Mouse (Mus musculus) lung, adult 18-20 months (tissue): ENCODE measurements around the gene Kcnma1.

Experiments
- DNase-seq, 2 experiments: peaks; one replicate each; pipeline ENCODE4 v3.0.0; 2022; ENCODE audit warnings: mixed read lengths in 2 of 2

Kcnma1 gene

DNA sequence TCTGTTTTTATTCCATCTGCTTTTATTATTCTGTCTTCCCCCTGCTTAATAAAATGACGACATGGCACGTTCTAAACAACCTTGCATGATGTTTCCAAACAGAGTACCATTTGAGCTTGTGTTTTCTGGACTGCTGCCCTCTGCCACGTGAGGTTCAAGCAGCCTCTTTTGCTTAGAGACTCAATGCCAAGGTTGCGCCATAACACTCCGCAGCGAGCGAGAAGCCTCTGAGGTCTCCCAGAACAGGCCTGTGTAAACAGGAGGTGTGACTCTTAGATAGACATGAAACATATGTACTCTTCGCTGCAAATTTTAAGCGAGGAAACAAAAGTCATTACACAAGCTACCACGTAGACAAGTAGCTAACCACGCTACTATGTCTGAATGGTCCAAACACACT is 55.2 kb downstream of the Kcnma1 start:
- DNase-seq, result peak; percentile 85 to 90

DNA sequence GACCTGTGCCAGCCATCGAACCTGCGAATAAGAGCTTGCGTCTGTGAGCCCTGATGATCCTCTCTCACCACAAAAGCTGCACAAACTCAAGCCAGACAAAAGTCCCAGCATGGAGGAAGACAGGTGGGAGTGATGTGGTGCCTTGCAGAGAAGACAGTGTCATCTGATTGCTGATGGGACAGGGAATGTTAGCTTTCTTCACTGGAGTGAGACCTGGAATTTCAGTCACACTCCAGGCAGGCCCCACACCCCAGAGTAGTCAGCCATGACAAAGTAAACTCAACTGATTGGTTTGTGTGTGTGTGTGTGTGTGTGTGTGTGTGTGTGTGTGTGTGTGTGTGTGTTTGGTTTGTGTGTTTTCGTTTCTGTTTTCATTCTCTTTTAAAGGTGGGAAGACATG is 57.0 kb downstream of the Kcnma1 start:
- no peak for DNase-seq

DNA sequence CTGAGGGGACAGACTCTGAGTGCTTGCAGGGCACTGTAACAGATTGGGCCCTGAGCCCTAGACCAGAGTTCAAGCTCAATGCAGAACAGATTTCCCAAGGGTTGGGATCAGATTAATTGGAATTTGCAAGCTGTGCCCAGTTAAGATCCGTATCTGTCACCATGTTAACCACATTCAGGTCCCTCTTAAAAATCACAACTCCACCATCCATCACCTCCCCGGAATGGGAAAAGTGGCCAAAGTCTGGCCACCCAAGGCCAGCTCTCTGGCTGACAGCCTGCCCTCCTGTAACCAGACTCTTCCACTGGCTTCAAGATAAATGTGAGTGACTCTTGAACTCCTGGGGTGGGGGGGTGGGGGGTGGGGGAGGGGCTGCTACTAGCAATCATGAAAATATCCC is 70.4 kb downstream of the Kcnma1 start:
- no peak for DNase-seq

DNA sequence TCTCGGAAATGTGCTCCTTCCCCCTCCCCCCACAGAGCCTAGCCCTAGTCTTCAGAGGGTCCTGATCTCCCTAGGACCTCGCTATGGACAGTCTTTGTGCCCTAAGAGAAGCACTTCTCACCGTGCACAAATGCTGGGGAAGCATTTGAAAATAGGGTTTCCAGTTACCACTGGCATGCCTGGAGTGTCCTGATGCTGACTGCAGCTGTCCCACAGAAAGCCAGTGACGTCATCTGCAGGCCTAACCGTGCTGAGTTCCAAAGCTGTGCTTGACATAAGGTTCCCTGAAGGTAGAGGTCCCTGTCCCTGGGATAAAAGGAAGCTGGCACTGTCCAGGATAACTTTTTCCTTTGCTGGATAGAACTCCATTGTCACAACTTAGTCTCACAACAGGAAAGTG is 71.1 kb downstream of the Kcnma1 start:
- no peak for DNase-seq

- no peak for DNase-seq
These were observed 72.2 kb downstream of the Kcnma1 start for GRCm38 (mm10) chr14:23942103-23942502.

DNA sequence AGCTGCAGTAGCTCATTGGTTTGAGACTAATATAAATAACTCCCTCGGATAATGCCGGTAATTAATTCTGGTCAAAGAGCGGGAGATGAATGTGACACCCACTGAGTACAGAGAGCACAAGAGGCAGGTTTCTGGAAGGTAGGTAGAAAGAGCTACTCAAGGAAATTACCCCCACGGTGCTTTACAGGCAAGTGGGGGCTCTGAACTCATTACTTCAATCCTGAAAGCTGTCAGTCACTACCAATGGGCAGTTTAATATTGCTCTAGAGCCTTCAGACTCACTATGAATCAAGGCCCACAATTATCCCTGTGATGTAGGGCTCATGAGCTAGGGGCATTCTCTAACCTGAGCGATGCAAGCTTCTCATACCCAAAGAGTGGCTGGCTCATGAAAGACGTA is 79.3 kb downstream of the Kcnma1 start:
- DNase-seq, result no peak

DNA sequence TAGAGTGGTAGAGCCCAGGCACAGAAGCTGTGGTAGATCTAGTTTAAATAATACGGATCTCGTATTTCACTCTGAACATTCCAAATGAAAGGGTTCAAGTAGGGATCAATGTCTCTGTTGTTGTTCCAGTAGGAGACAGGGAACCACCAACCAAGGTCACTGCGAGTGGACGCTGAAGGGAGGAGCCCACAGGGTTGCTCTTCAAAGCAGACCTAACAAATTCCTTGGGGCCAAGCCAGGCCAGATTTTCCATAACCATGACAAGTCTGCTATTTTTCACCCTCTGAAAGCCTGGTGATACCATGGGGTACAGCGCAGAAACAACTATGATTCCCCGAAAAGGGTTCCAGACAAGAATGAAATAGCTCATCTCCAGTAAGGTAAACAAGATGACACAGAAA is 82.6 kb downstream of the Kcnma1 start:
- DNase-seq, result peak in 1 of 2 experiments; percentile 5

DNA sequence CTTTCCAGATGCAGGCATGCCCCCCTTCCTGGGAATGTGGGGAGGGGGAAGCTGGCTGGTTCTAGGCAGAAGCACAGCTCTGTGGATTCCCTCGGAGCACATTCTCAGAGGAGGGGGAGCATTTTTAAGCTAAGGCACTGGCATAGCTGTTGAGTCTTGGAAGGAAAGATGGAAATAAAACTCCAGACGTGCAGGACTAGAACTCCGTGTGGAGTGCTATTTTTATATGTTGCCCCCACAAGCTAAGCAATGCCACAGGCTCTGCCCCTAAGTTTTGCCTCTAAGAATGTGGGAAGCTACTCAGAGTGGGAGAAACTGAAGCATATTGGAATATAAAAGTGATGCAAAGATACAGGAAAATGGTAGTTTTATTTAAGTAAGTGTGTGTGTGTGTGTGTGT is 85.1 kb downstream of the Kcnma1 start:
- DNase-seq, result no peak

GRCm38 (mm10) chr14:23923356-23923755 is 90.9 kb downstream of the Kcnma1 start:
- no peak for DNase-seq

GRCm38 (mm10) chr14:23922755-23923154 is 91.5 kb downstream of the Kcnma1 start:
- DNase-seq, result no peak

DNA sequence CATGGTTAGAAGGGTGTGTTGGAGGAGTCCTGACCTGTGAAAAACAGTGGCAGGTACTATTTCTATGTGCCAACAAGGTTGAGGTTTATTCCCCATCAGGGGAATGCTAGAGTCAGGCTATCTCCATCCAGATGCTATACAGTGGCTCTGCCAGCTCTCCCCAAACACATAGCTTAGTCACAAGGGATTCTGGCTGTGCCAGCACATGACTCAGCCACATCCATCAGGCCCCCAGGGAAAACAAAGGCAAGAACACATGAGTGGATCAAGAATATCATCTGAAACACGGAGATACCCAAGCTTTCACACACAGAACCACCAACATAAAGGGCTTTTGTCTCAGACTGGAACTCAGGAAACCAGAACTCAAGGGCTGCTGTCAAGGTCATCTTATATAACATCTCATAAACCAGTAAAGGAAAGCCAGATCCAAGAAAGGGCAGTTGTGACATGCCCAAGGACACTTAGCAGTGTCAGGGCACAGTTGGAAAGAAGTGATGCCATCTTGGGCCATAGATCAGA is 103.1 kb downstream of the Kcnma1 start:
- no peak for DNase-seq

- no peak for DNase-seq
These were observed 105.7 kb downstream of the Kcnma1 start for GRCm38 (mm10) chr14:23908564-23908963.

GRCm38 (mm10) chr14:23902636-23903279 is 111.5 kb downstream of the Kcnma1 start:
- no peak for DNase-seq

- DNase-seq, result no peak
These were observed 114.8 kb downstream of the Kcnma1 start for GRCm38 (mm10) chr14:23899462-23899861.

GRCm38 (mm10) chr14:23897815-23898214 is 116.5 kb downstream of the Kcnma1 start:
- no peak for DNase-seq

GRCm38 (mm10) chr14:23896036-23896435 is 118.3 kb downstream of the Kcnma1 start:
- no peak for DNase-seq

DNA sequence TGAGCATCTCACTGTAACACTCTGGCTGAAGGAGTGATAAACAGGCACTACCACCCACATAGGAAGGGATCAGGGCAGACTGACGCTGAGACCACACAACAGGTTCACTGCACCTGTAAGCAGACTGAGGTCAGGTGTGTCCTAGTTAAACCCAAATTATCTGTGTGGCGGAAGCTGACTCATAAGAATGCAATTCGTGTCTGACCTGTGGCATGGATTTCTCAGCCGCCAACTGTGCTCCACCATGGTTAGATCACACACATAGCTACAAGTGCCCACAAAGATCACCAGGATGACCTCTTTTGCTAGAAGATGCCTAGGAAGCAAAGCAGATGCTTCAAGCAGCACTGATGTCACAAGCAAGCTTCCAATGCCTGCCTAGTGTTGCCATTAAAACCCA is 128.2 kb downstream of the Kcnma1 start:
- no peak for DNase-seq

- peak; percentile 9 to 21 for DNase-seq
These were observed 128.8 kb downstream of the Kcnma1 start for GRCm38 (mm10) chr14:23885539-23885938.

DNA sequence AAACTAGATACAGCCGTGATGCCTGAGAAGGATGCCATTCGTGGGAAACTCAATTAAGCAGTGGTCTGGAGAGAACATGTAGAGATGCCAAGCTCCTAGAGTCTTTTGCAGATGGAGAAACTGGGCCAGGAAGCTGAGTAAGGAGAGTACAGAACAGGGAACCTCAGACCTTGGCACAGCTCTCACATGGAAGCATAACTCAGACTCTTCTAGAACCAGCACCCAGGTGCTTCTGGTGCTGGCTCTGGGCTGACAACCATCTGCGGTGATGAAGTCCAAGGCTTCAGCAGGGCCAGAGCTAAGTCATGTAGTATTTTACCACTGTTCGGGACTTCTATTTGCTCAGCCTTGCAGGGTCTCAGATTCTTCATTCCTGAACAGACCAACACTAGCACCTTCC is 129.2 kb downstream of the Kcnma1 start:
- no peak for DNase-seq

DNA sequence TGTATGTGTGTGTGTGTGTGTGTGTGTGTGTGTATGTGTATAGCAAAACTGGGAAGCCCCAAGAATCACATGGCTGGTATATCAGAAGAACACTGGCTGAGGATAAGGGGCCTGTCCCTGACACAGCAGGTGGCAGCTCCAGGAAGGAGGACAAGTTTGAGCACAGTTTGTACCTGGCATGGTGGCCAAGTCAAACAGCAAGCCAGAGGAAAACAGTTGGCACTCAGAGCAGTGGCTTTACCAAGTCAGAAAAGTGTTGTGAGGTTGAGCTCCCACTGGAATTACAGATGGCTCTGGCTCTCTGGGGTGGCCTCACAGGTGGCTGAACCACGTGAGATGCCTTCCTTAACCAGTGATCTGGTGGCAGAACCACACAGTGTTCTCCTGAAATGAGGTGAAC is 132.3 kb downstream of the Kcnma1 start:
- peak in 1 of 2 experiments; percentile 2 for DNase-seq

DNA sequence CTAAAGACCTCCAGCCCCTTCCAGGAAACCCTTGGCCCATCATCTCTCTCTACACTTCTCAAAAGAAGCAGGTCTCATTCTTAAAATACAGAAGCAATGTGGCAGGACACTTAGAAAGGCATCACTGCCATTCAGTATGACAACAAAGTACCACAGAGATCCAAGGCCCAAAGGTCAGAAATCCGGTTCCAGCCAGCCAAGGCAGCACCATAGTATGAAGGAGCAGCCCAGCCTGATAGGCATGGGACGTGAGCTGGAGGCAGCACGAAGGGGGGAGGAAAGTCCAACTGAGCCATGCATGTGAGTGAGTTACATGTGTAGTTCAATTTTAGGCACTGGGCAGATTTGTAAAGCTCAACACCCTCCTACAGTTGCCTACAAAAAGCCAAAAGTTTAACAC is 135.0 kb downstream of the Kcnma1 start:
- DNase-seq, result no peak

- DNase-seq, result no peak
These were observed 136.7 kb downstream of the Kcnma1 start for GRCm38 (mm10) chr14:23877561-23877960.

DNA sequence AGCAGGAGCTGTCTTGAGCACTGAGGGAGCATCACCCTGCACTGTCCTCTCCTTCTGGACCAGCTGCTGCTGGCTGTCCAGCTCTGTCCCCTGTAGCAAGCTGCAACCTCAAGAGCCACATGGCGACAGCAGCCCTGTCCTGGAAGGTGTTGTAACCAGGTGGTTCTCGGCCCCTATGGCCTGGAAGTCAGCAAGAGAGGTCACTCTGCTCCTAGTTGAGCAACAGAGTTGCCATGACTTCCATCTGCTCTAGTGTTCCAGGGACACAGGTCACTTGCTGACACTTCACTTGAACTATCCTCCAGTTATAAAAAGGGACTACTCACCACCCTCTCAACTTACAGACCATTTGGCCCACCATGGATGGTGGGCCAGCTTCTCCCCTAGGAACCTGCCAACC is 139.7 kb downstream of the Kcnma1 start:
- no peak for DNase-seq

DNA sequence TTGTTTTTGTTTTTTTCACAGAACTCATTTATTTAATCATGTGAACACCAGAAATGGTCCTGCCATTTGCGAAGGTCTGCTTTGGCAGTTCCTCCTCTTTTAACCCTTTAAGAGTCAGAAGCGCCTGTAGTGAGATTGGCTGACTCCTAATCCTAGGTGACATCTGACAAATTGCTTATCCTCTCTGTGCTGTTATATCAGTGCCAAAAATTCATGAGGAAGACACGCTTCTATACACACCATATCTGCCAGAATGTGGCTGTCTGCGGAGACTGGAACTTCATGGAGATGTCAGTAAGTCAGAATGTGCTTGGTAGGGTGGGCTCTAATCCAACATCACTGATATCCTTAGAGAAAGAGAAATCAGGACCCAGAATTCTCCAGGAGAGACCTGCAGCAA is 157.3 kb downstream of the Kcnma1 start:
- DNase-seq, result no peak

GRCm38 (mm10) chr14:23854946-23855345 is 159.3 kb downstream of the Kcnma1 start:
- peak; percentile 8 to 17 for DNase-seq
